Mouse (Mus musculus) adrenal gland, adult 10 weeks (tissue): ENCODE results near the gene S1pr2. TPM values are rescaled to one million over a fixed set of nuclear protein-coding genes. Genes with fewer than 3 reads are reported as not detected.

Experiments used
- polyA plus RNA-seq: library from polyadenylated mRNA; stranded (reverse); fragments of 350-450 nt; fragmentation: Illumina TruSeq; extraction: RNeasy Lipid Tissue Mini Kit (QIAGEN cat#74804); gene quantifications from one replicate; pipeline ENCODE4 v1.2.3, GENCODE M21; 2014; ENCODE audit warnings: low read depth, low replicate concordance

Gene S1pr2
- 3.0 TPM for polyA plus RNA-seq

GRCm38 (mm10) chr9:20976216-20976960, at the start of gene S1pr2:
TSS of gene S1pr2 (minus strand) at chr9:20976781.

GRCm38 (mm10) chr9:21015571-21016130, 39.1 kb upstream of the S1pr2 start, which contains the start of gene Icam1:
TSS of gene Icam1 (plus strand) at chr9:21015985.

GRCm38 (mm10) chr9:21002627-21003551, 26.3 kb upstream of the S1pr2 start, which contains the start of gene Mrpl4:
TSS of gene Mrpl4 (plus strand) at chr9:21002738.

GRCm38 (mm10) chr9:20959430-20959938, 17.1 kb downstream of the S1pr2 start, which contains the start of gene Dnmt1:
TSS of gene Dnmt1 (minus strand) at chr9:20959888.

Other genes starting within 250 kb of the S1pr2 start
- 0.41 TPM for gene Olfm2, start 230.4 kb downstream of the S1pr2 start, polyA plus RNA-seq
- 8.7 TPM for gene Col5a3, start 161.7 kb downstream of the S1pr2 start, polyA plus RNA-seq
- not detected for gene Rdh8, start 158.3 kb downstream of the S1pr2 start, polyA plus RNA-seq
- gene A230050P20Rik, start 108.1 kb downstream of the S1pr2 start, polyA plus RNA-seq = 4.7 TPM
- gene Angptl6, start 97.1 kb downstream of the S1pr2 start, polyA plus RNA-seq = not detected
- gene Ppan, start 88.6 kb downstream of the S1pr2 start, polyA plus RNA-seq = 0.17 TPM
- 26.8 TPM for gene Eif3g, start 78.2 kb downstream of the S1pr2 start, polyA plus RNA-seq
- 12.0 TPM for gene Dnmt1, start 16.9 kb downstream of the S1pr2 start, polyA plus RNA-seq
- gene Mrpl4, start 26.0 kb upstream of the S1pr2 start, polyA plus RNA-seq = 1.1 TPM
- 3.1 TPM for gene Icam1, start 39.2 kb upstream of the S1pr2 start, polyA plus RNA-seq
- gene Icam4, start 52.6 kb upstream of the S1pr2 start, polyA plus RNA-seq = not detected
- gene Icam5, start 55.3 kb upstream of the S1pr2 start, polyA plus RNA-seq = not detected
- gene Zglp1, start 90.3 kb upstream of the S1pr2 start, polyA plus RNA-seq = not detected
- gene Gm49373, start 96.3 kb upstream of the S1pr2 start, polyA plus RNA-seq = not detected
- gene Fdx1l, start 96.8 kb upstream of the S1pr2 start, polyA plus RNA-seq = not detected
- 2.4 TPM for gene Gm38431, start 115.2 kb upstream of the S1pr2 start, polyA plus RNA-seq
- 10.4 TPM for gene Raver1, start 115.2 kb upstream of the S1pr2 start, polyA plus RNA-seq
- 1.3 TPM for gene Tyk2, start 154.5 kb upstream of the S1pr2 start, polyA plus RNA-seq
- gene Cdc37, start 173.2 kb upstream of the S1pr2 start, polyA plus RNA-seq = 13.1 TPM
- 0.87 TPM for gene Pde4a, start 188.9 kb upstream of the S1pr2 start, polyA plus RNA-seq